Mouse (Mus musculus) liver, postnatal 0 days (tissue): ENCODE results near the gene Gp5.

Source experiments
- CTCF ChIP-seq: sonication (generic); IDR thresholded peaks from 2 replicates; pipeline ENCODE4 v1.5.1; 2016; ENCODE audit warnings: antibody characterized with exemption, low read depth
- EP300 ChIP-seq: IDR thresholded peaks from 2 replicates; pipeline ENCODE4 v1.6.1; 2016; ENCODE audit warnings: antibody characterized with exemption, low read depth, mild to moderate bottlenecking

- TF ChIP-seq CTCF, result no peak
- no peak for TF ChIP-seq EP300
Measured at GRCm38 (mm10) chr16:30263156-30263555, 47.4 kb downstream of the Gp5 start.
